Mouse (Mus musculus) erythroblast, embryonic 14.5 days (primary cell): ENCODE results near the gene Trnt1. TPM values are rescaled to one million over a fixed set of nuclear protein-coding genes. Genes with fewer than 3 reads are reported as not detected.

Experiments
- H3K27me3 ChIP-seq: 2 replicates; pipeline ENCODE4 v1.6.1; 2012; ENCODE audit warnings: inconsistent platforms; ENCODE audit not compliant: control insufficient read depth
- H3K36me3 ChIP-seq: 2 replicates; pipeline ENCODE4 v1.6.1; 2012; ENCODE audit warnings: mild to moderate bottlenecking, inconsistent platforms; ENCODE audit not compliant: control insufficient read depth
- H3K4me1 ChIP-seq: 2 replicates; pipeline ENCODE4 v1.6.1; 2012; ENCODE audit warnings: inconsistent platforms; ENCODE audit not compliant: control insufficient read depth
- H3K4me3 ChIP-seq: replicated peaks from 2 replicates; pipeline ENCODE3; 2012; ENCODE audit warnings: moderate library complexity, mild to moderate bottlenecking, inconsistent platforms
- H3K9me3 ChIP-seq: 2 replicates; pipeline ENCODE4 v1.6.1; 2012; ENCODE audit warnings: low read length, inconsistent platforms, mixed read lengths; ENCODE audit not compliant: control insufficient read depth
- GATA1 ChIP-seq: IDR thresholded peaks from 2 replicates; pipeline ENCODE4 v1.6.1; 2012; ENCODE audit warnings: low read length, inconsistent platforms, mixed read lengths
- TAL1 ChIP-seq: IDR thresholded peaks from 3 replicates; pipeline ENCODE4 v1.6.1; 2012; ENCODE audit warnings: low read length, inconsistent platforms, mixed read lengths
- polyA plus RNA-seq: library from polyadenylated mRNA; stranded (reverse); fragments of >175 nt; gene quantifications from 2 replicates; pipeline ENCODE4 v1.2.3, GENCODE M21; 2012

Gene Trnt1
- polyA plus RNA-seq = 0.13 and 0.27 TPM in 2 replicates

DNA sequence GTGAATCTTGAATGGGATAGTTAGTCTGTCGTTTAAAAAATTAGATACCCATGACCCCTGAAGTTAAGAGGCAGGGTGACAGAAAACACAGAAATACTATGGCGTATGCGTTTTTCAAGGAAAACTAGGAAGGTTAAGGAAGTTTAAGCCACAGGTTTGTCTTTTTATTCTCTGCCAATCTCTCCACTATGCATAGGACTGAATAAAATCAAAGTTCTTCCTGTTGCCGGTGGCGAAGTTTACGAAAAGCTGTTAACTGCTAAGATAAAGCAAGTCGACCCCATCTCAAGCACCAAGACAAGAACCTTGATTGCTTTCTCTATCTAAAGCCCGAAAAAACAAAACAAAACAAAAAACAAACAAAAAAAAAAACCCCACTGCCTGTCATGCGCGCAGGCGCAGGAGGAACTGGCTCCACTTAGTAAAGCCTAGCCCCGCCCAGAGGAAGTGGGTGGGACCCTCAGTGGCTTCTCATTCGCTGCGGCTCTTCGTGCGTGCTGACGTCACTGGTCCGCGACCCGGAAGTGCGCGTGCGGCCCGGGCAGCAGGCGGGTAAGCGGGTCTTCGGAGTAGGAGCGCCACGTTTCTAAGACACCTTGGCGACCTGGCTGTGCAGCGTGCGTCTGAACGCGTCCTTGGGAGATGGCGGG, at the start of gene Trnt1:
TSS of gene Trnt1 (plus strand) at position 481 of the 650 bp plus-strand sequence.
- Histone ChIP-seq H3K4me1 (peaks cover 17% of the 10 kb centered on the region), H3K36me3 (peaks cover 26% of the 10 kb centered on the region), H3K9me3 (no peaks in the 10 kb centered on the region), H3K4me3 (peak within 1 kb of the TSS; percentile 88), H3K27me3 (no peaks in the 10 kb centered on the region)
- TF ChIP-seq TAL1 (no peak), GATA1 (no peak)

GRCm38 (mm10) chr6:106725642-106726041, 43.3 kb upstream of the Trnt1 start:
- H3K36me3 ChIP-seq = no peaks in the 10 kb centered on the region
- TF ChIP-seq GATA1 (no peak), TAL1 (no peak)
- H3K27me3 ChIP-seq = no peaks in the 10 kb centered on the region
- no peaks in the 10 kb centered on the region for H3K9me3 ChIP-seq
- H3K4me3 ChIP-seq = no peak overlapping the region
- no peaks in the 10 kb centered on the region for H3K4me1 ChIP-seq

- Histone ChIP-seq H3K4me3 (no peak overlapping the region), H3K36me3 (no peaks in the 10 kb centered on the region), H3K4me1 (no peaks in the 10 kb centered on the region), H3K9me3 (no peaks in the 10 kb centered on the region), H3K27me3 (no peaks in the 10 kb centered on the region)
- TF ChIP-seq TAL1 (no peak), GATA1 (no peak)
Measured at GRCm38 (mm10) chr6:106726078-106726477, 42.8 kb upstream of the Trnt1 start.

DNA sequence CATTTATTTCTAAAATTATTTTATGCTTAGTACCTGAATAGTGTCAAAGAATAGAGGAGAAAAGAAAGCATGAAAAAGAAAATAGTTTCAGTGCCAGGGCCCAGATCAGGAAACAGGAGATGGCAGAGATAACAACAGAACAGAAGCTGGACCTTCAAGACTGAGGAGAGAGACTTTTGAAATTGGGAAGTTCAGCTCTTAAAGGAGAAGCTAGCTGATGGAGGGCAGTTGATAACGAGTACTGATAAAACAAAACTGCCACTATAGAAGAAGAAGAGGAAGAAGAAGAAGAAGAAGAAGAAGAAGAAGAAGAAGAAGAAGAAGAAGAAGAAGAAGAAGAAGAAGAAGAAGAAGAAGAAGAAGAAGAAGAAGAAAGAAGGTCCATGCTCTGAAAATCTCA, 41.2 kb upstream of the Trnt1 start:
- Histone ChIP-seq H3K4me3 (no peak overlapping the region), H3K9me3 (no peaks in the 10 kb centered on the region), H3K27me3 (no peaks in the 10 kb centered on the region), H3K4me1 (no peaks in the 10 kb centered on the region), H3K36me3 (no peaks in the 10 kb centered on the region)
- TF ChIP-seq TAL1 = no peak
- no peak for TF ChIP-seq GATA1

- Histone ChIP-seq H3K36me3 (no peaks in the 10 kb centered on the region), H3K9me3 (no peaks in the 10 kb centered on the region), H3K4me3 (no peak overlapping the region), H3K27me3 (no peaks in the 10 kb centered on the region), H3K4me1 (no peaks in the 10 kb centered on the region)
- TF ChIP-seq TAL1 (no peak), GATA1 (no peak)
Measured at GRCm38 (mm10) chr6:106729682-106730314, 39.1 kb upstream of the Trnt1 start.

GRCm38 (mm10) chr6:106732563-106732962, 36.4 kb upstream of the Trnt1 start:
- Histone ChIP-seq H3K9me3 (no peaks in the 10 kb centered on the region), H3K4me1 (no peaks in the 10 kb centered on the region), H3K27me3 (no peaks in the 10 kb centered on the region), H3K4me3 (no peak overlapping the region), H3K36me3 (no peaks in the 10 kb centered on the region)
- TF ChIP-seq GATA1 (no peak), TAL1 (no peak)

DNA sequence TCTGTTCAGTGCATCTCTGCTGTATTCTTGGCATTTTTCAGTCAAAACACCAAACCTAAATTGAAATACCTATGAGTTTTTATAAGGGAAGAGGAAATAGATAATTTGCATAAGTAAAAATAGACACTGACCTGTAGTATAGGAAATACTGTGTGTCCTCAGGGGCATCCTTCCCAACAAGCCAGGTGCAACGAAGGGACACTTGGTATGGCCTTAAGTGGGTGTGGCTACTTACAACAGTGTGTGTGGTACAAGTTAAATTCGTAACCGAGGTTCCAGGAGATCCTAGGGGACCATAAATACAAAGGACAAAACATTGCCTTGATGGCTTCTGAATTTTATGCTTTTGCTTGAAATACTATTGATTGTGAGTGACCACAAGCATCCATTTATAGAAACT, 30.7 kb upstream of the Trnt1 start:
- H3K9me3 ChIP-seq = no peaks in the 10 kb centered on the region
- TF ChIP-seq GATA1 (no peak), TAL1 (no peak)
- H3K27me3 ChIP-seq = no peaks in the 10 kb centered on the region
- no peak overlapping the region for H3K4me3 ChIP-seq
- H3K4me1 ChIP-seq = no peaks in the 10 kb centered on the region
- no peaks in the 10 kb centered on the region for H3K36me3 ChIP-seq

DNA sequence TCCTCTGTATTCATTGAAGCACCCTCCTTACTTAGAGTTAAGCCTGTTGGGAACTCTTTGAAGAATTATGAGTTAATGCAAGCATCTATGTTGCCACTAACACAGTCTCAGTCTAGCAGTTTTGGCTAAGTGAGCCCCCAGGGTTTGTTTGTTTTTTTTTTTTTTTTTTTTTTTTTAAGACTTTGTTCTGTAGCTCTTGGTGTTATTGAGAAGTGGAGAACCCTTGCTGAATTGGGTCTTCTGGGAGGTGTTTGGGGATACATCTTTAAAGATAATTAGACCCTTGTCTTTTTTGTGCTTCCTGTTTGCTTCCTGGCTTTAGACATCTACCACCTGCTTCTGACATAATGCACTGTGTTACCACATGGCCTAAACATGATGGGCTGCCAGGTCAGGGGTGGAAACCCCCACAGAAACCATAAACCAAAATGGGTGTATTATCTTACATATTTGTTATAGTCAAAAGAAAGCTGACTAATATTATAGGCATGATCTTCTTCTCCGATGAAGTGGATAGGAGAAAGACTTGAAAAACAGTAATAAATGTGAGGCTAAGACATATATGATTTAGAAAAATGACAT, 28.6 kb upstream of the Trnt1 start:
- Histone ChIP-seq H3K4me1 (no peaks in the 10 kb centered on the region), H3K9me3 (no peaks in the 10 kb centered on the region), H3K27me3 (no peaks in the 10 kb centered on the region), H3K36me3 (no peaks in the 10 kb centered on the region), H3K4me3 (no peak overlapping the region)
- no peak for TF ChIP-seq TAL1
- no peak for TF ChIP-seq GATA1

DNA sequence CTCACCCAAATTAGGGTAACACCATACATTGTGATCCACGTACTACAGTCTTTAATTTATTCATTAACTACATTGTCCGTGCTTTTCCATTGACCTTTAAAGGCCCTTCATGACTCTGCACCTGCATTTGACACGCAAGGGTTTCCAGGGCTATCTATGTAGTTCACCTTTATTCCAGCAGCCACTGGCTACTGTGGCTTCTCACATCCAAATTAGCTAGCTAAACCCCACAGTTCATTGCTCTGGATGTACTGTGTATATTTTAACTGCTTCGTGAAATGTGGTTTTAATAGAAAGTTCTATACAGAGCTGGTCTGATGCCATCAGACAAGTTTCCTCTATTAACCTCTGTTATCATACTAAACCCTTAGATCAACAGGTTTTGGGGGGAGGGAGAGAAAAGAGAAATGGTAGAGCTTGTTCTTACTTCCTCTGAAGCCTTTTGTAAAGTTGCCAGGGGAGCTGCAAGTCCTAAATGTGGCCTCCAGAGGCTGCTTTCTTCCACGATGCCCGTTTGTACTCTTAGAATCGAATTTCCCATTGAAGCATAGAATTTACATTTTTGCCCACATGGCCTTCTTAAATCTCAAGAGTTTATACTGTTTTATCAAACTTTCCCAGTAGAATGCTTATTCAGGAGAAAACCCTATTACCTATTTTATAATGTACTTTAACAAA, 25.2 kb upstream of the Trnt1 start:
- TF ChIP-seq TAL1 = no peak
- TF ChIP-seq GATA1 = no peak
- H3K27me3 ChIP-seq = no peaks in the 10 kb centered on the region
- H3K4me3 ChIP-seq = no peak overlapping the region
- no peaks in the 10 kb centered on the region for H3K36me3 ChIP-seq
- H3K9me3 ChIP-seq = no peaks in the 10 kb centered on the region
- H3K4me1 ChIP-seq = no peaks in the 10 kb centered on the region
